Mouse (Mus musculus) gastrocnemius, adult 2 months (tissue): Measurements from ENCODE around the gene Pde3b. TPM values are rescaled to one million over a fixed set of nuclear protein-coding genes. Genes with fewer than 3 reads are reported as not detected.

ENCODE experiments used
- DNase-seq: peaks from one replicate; pipeline ENCODE4 v3.0.0; 2022
- H3K27ac ChIP-seq: fragments of 200-600 bp; 2 replicates; pipeline ENCODE4 v1.8.1; 2022; ENCODE audit warnings: mild to moderate bottlenecking
- H3K4me3 ChIP-seq: fragments of 200-600 bp; 2 replicates; pipeline ENCODE4 v1.8.1; 2022; ENCODE audit warnings: mild to moderate bottlenecking, moderate library complexity
- CTCF ChIP-seq: fragments of 200-600 bp; IDR thresholded peaks from 2 replicates; pipeline ENCODE4 v1.8.1; 2022; ENCODE audit warnings: antibody characterized with exemption, mild to moderate bottlenecking, moderate library complexity
- intact Hi-C: fragments of 180-260 bp; cut with DNase I; formaldehyde crosslinking; loops from one replicate; pipeline ENCODE4 v1.15.1; 2025
- total RNA-seq, 2 experiments: library from RNA; stranded (reverse); gene quantifications; 2 replicates each; pipeline ENCODE4 v1.2.3; 2021

The Pde3b gene
- total RNA-seq, 2 experiments from 2014 or later = 3.2 to 4.7 TPM

GRCm38 (mm10) chr7:114582441-114582840 is 167.4 kb downstream of the Pde3b start:
- intact Hi-C loops = loop anchor here (2.0 to 10.0 kb wide), 3 partner anchors 90 to 234 kb away; no protein-coding TSS in a partner anchor
- no peak for DNase-seq
- Histone ChIP-seq H3K4me3 (no peak overlapping the region), H3K27ac (no peak overlapping the region)
- TF ChIP-seq CTCF = no peak

Other genes with a start within 250 kb of the Pde3b start
- gene Copb1, start 160.6 kb upstream of the Pde3b start, total RNA-seq = 10 to 100 TPM; 22.0 to 26.8 TPM
- gene Psma1, start 139.2 kb upstream of the Pde3b start, total RNA-seq = 10 to 100 TPM; 95.8 to 100.0 TPM
- gene Cyp2r1, start 147.7 kb downstream of the Pde3b start, total RNA-seq = under 1 TPM; 0.20 TPM
- not detected for gene Calca, start 221.1 kb downstream of the Pde3b start, total RNA-seq